Mouse (Mus musculus) spleen, postnatal 36 days (tissue): ENCODE data around the gene Tprgl.

Source experiments
- DNase-seq, 2 experiments: peaks; one replicate each; pipeline ENCODE4 v3.0.0; 2022; ENCODE audit warnings: low spot score in 2 of 2, mixed read lengths in 1 of 2

Tprgl gene

GRCm38 (mm10) chr4:154160538-154161390, at the start of gene Tprgl:
Gene Tprgl (minus strand): TSS chr4:154160666.
- DNase-seq: peak; percentile 96 to 97

GRCm38 (mm10) chr4:154209825-154210224, 49.4 kb upstream of the Tprgl start:
- DNase-seq: no peak

GRCm38 (mm10) chr4:154209054-154209453, 48.6 kb upstream of the Tprgl start:
- DNase-seq: no peak

- peak; percentile 10 to 30 for DNase-seq
Observed at GRCm38 (mm10) chr4:154207261-154207660, 46.8 kb upstream of the Tprgl start.

- no peak for DNase-seq
Observed at GRCm38 (mm10) chr4:154205392-154205791, 44.9 kb upstream of the Tprgl start.

GRCm38 (mm10) chr4:154204532-154204931, 44.1 kb upstream of the Tprgl start:
- DNase-seq: no peak

- no peak for DNase-seq
Observed at GRCm38 (mm10) chr4:154201511-154201910, 41.0 kb upstream of the Tprgl start.

GRCm38 (mm10) chr4:154198377-154198961, 38.0 kb upstream of the Tprgl start:
- no peak for DNase-seq

GRCm38 (mm10) chr4:154197961-154198360, 37.5 kb upstream of the Tprgl start:
- no peak for DNase-seq

GRCm38 (mm10) chr4:154188948-154189347, 28.5 kb upstream of the Tprgl start:
- DNase-seq: no peak

GRCm38 (mm10) chr4:154186002-154186537, 25.6 kb upstream of the Tprgl start:
- no peak for DNase-seq

GRCm38 (mm10) chr4:154185001-154185400, 24.5 kb upstream of the Tprgl start:
- no peak for DNase-seq

- no peak for DNase-seq
Observed at GRCm38 (mm10) chr4:154183566-154183965, 23.1 kb upstream of the Tprgl start.

- DNase-seq: no peak
Observed at GRCm38 (mm10) chr4:154181001-154181400, 20.5 kb upstream of the Tprgl start.

GRCm38 (mm10) chr4:154177257-154177656, 16.8 kb upstream of the Tprgl start:
- no peak for DNase-seq

GRCm38 (mm10) chr4:154171931-154172604, 11.6 kb upstream of the Tprgl start:
- DNase-seq: no peak

GRCm38 (mm10) chr4:154171151-154171930, 10.9 kb upstream of the Tprgl start:
- DNase-seq: no peak

- no peak for DNase-seq
Observed at GRCm38 (mm10) chr4:154170506-154171150, 10.2 kb upstream of the Tprgl start, which contains the start of gene Megf6. Gene Megf6 (plus strand): TSS chr4:154170730.

- DNase-seq: no peak
Observed at GRCm38 (mm10) chr4:154170021-154170420, 9.6 kb upstream of the Tprgl start.

GRCm38 (mm10) chr4:154167053-154167452, 6.6 kb upstream of the Tprgl start:
- peak in 1 of 2 experiments; percentile 33 for DNase-seq

GRCm38 (mm10) chr4:154163296-154163695, 2.8 kb upstream of the Tprgl start:
- DNase-seq: peak; percentile 30 to 47
